Mouse (Mus musculus): Measurements from ENCODE around the gene Hydin.

DNA sequence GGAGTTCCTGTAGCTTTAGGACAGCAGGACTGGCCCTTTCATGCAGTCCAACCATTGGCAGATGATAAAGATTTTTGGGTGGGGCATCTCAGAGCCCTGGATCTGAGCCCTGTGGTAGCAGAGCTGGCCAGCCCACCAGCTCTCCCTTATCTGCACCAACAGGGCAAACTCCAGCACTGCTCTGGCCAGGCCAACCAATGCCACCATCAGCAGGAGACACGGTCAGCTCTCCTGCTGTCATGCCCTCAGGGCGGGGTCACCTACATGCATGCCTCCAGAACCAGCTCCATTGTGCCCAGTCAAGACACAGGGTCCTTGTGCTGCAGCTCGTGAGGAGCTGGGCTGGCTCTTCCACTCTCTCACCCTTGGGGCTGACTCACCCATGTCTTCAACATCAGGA lies 349.0 kb downstream of the Hydin start:
- TF ChIP-seq EP300 (IDR thresholded peaks at IDR 0.05; ENCODE audit: low read length), result no peak
- no peak for TF ChIP-seq CTCF (conservative IDR thresholded peaks at IDR 0.05 in 1 of 2, IDR thresholded peaks at IDR 0.05 in 1 of 2; ENCODE audit: low read depth in 2 of 2, low read length in 2 of 2)

All from CH12.LX (cell line).